Comparison of ENCODE assay signal across 31 mouse cellular contexts in genomic region chr10:60455193-60455592, GRCm38 (mm10). TPM values are rescaled to one million over a fixed set of nuclear protein-coding genes. Genes with fewer than 3 reads are reported as not detected.
"Had no signal": no experiment of that assay in that cellular context is flagged by ENCODE, and none has a peak within 500 bp of the region (broad histone marks: within the 10 kb centered on the region; RNA-seq: fewer than 3 reads in every experiment).

No protein-coding gene starts in this region.

- DNase-seq: gastrocnemius, postnatal 14 days; gastrocnemius, postnatal 36 days; heart, adult 11 months; heart, adult 2 months; heart, postnatal 14 days; heart, postnatal 36 days; kidney, adult 18-20 months; kidney, adult 8-10 months; kidney, postnatal 10 days; kidney, postnatal 25 days; kidney, postnatal 4 days; layer of hippocampus, adult 9-11 months; layer of hippocampus, postnatal 36 days; liver; liver, embryonic 13.5 days had no signal

- H3K36me3 ChIP-seq: heart, embryonic 13.5 days; heart, embryonic 15.5 days; hindbrain, embryonic 13.5 days; hindbrain, embryonic 15.5 days; limb, embryonic 10.5 days; limb, embryonic 12.5 days; liver, embryonic 13.5 days; liver, embryonic 15.5 days had no signal

- H3K4me1 ChIP-seq: heart, embryonic 13.5 days; heart, embryonic 15.5 days; hindbrain, embryonic 15.5 days; liver, embryonic 13.5 days; liver, embryonic 15.5 days had no signal

- H3K4me2 ChIP-seq: heart, embryonic 11.5 days; heart, embryonic 13.5 days; heart, embryonic 15.5 days; hindbrain, embryonic 13.5 days; hindbrain, embryonic 15.5 days; limb, embryonic 12.5 days; liver, embryonic 11.5 days; liver, embryonic 13.5 days; liver, embryonic 15.5 days had no signal

- H3K9ac ChIP-seq: heart, embryonic 13.5 days; heart, embryonic 15.5 days; hindbrain, embryonic 13.5 days; hindbrain, embryonic 15.5 days; limb, embryonic 12.5 days; liver, embryonic 13.5 days; liver, embryonic 15.5 days had no signal

- ATAC-seq: hindbrain, postnatal 0 days had no signal

- H3K27ac ChIP-seq: heart, adult 2 months; heart, embryonic 13.5 days; heart, embryonic 15.5 days; hindbrain, embryonic 13.5 days; hindbrain, embryonic 15.5 days; hindbrain, postnatal 0 days; limb, embryonic 10.5 days; limb, embryonic 12.5 days; liver, embryonic 13.5 days; liver, embryonic 15.5 days had no signal

- H3K27me3 ChIP-seq: heart, embryonic 13.5 days; heart, embryonic 15.5 days; hindbrain, embryonic 15.5 days; liver, embryonic 13.5 days; liver, embryonic 15.5 days had no signal

- H3K9me3 ChIP-seq: heart, embryonic 15.5 days; hindbrain, embryonic 13.5 days; hindbrain, embryonic 15.5 days; limb, embryonic 10.5 days; limb, embryonic 12.5 days; liver, embryonic 13.5 days; liver, embryonic 15.5 days had no signal

- H3K4me3 ChIP-seq: heart, adult 2 months; heart, embryonic 13.5 days; heart, embryonic 15.5 days; hindbrain, embryonic 13.5 days; hindbrain, embryonic 15.5 days; limb, embryonic 10.5 days; limb, embryonic 12.5 days; liver, embryonic 13.5 days; liver, embryonic 15.5 days had no signal

RNA-seq across cellular contexts. Expression of gene Gm17455, which starts 55.7 kb away (rescaled TPM):
- total RNA-seq: gastrocnemius, adult 18-20 months; gastrocnemius, adult 8-10 months; gastrocnemius, postnatal 36 days; heart, adult 2 months; heart, postnatal 14 days; heart, postnatal 36 days; hematopoietic stem cell, adult 5-6 weeks; layer of hippocampus, adult 18-20 months; layer of hippocampus, postnatal 36 days; left cerebral cortex, adult 18-20 months; left cerebral cortex, postnatal 36 days had no signal
- polyA plus RNA-seq: liver, embryonic 13.5 days had no signal
